Mouse (Mus musculus): Measurements from ENCODE around the gene Adcy2.

The Adcy2 gene

DNA sequence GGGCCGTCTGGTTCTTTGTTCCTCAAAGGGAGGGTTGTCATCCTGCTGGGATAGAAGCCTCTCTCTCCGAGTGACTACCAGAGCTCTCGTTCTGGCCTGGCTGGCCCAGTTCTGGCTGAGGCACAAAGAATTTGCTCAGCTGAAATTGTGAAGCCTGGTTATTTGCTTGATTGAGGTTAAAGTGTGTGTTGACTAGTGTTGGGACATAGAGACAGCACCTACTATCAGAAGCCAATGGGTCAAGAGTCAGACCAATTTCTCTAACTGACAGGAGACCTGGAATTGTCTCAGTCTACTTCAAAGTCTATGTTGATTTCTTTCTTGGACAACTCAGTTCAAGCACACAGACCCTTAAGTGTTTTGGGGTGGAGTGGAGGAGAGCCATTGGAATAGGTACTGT is 372.3 kb downstream of the Adcy2 start:
- no peak for DNase-seq (ENCODE audit: low spot score)

DNA sequence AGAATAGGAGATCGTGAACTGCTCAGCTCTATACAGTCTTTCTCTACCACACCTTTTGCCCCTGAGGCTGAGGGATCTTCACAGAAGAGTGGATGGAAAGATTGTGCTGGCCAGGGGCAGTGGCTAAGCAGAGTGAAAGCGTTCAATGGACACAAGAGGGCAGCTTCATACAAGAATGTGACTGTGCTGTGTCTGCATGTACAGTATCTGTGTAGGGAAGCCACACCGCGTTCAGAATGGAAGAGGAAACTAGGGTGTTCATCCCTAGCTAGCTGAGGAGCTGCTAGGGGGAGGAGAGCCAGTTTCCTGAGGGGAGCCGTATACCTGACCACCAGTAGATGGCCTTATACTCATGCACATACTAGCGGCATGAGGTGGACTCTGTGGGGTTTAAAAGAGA is 376.5 kb downstream of the Adcy2 start:
- DNase-seq (ENCODE audit: low spot score), result no peak

DNA sequence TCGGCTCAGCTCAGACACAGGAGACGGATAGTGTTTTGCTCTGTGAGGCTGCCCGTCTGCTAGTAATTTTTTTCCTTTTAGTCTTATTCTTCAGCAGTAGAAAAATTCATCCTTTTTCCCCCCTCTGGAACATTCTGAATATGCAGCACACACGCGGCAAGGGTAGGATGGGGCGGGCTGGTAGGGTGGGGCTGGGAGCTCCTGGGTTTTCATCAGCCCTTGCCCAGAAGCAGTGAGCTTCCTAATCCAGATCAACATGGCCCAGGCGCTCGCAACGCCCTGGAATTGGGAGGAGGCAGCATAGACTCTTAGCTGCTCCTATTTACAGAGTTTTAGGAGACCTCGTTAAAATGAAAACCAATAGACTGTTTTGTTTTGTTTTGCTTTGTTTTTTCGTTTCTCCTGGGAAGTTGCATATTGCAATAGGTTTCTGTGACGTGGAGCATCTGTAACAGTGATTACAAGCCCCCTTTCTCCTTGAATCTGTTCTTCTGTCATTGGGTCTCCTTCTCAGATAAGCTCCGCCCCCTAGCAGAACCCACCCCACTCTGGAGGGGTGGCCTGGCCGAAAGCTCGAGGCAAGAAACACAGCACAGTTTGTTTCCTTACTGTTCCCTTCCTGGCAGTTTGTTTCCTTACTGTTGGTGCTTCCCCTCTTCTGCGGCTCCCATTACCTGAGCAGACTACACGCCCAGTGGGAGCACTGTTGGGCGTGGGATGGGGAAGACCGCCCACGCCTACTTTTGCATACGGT is 391.5 kb downstream of the Adcy2 start:
- DNase-seq (ENCODE audit: low spot score), result no peak

DNA sequence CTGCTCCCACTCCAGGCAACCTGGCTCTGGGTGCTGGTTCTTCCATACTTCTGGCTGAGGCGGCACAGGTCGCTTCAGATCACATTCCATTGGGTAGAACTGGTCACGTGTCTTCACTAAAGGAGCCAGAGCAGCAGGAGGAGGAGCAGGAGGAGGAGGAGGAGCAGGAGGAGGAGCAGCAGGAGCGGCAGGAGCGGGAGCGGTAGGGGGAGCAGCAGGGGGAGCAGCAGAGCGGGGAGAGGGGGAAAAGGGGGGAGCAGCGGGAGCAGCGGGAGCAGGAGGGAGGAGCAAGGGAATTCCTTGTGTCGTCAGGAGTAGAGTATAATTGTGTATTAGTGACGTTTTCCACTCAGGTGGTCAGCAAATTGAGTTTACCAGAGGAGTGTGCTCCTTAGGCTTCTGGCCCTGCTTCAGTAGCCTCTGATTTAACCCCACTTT is 393.6 kb downstream of the Adcy2 start:
- no peak for DNase-seq (ENCODE audit: low spot score)

DNA sequence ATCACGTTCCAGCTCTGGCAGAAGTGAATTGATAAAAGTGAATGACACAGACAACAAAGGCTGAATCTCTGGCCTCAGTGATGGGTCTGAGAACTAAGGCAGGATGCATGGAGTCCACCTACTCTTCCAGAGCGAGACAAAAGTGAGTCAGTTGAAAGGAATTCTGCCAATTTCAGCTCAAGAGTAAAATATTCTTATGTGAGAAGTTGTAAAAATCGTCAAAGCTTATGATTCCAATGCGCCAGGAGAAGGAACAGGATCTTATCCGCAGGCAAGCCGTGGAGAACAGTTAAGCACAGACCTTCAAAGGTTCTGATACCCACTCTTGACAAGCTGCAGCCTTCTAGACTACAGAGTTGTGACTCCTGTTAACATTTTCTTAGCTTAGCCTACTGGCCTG is 396.3 kb downstream of the Adcy2 start:
- no peak for DNase-seq (ENCODE audit: low spot score)

DNA sequence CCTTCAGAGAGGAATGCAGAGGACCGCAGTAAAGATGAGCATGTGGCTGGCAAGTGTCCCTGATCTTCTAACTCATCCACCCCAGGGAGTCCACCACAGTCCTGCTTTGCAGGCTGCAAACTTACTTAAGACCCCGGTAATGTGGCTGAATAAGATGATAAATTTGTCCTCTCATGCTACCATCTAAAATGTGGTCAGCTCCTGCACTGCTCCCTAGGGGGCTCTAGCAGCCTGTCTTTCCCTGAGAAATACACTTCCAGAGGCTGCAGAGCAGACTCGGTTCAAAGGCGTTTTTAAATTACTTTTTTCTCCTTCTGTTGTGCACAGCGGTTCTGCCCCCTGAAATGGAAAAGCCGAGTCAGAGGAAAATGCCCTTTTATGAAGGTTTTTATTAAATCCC is 398.2 kb downstream of the Adcy2 start:
- no peak for DNase-seq (ENCODE audit: low spot score)

DNA sequence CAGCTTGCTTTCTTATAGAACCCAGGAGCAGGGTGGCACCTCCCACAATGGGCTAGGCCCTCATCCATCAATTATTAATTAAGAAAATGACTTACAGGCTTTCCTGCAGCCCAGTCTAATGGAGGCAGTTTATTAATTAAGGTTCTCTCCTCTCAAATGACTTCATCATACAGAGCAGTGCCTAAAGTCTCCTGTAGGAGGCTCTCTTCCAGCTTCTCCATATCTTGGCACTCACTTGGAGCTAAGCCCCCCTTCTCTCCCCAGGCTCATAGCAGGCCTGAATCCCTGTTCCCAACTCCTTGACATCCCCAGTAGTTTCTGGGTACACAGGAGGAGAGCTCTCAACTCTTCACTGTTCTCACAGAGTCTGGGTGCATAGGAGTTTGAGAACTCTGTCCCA is 400.4 kb downstream of the Adcy2 start:
- no peak for DNase-seq (ENCODE audit: low spot score)

DNA sequence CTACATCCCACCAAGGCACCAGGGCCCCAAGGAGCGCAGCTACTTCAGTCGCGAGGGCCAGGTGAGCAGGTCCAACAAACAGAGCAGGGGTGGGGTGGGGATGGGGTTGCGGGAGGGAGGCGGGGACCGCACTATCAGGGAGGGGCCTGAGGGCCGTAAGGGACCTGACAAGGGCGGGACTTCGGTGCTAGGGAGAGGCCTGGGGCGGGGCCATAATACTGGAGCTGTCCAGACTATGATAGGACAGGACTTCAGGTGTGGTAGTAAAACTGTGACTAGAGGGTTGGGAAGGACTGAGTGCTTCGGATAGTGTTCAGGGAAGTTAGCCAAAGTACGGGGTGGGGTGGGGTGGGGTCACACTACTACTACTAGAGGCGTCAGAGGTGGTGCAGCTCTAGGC is 401.7 kb downstream of the Adcy2 start:
- DNase-seq (ENCODE audit: low spot score), result no peak

DNA sequence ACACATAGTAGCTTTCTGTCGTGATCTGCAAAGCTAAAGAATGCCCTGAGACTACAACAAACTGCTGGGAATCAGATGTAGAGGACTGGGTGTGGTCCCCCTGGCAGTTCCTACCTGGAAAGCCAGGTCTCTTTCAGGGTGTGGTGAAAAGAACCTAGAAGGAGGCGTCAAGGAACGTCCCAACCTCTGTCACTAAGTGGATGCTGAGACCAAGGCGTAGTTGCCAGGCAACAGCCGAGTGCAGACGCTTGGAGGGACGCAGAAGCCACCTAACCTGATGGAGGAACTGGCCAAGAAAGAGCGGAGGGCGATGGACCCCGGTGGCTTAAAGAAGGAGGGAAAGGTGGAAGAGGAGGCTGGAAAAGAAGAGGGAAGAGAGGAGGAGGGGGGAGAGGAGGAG is 402.1 kb downstream of the Adcy2 start, which contains the start of gene 1700001L19Rik:
1700001L19Rik (plus strand) TSS at position 223 of the 400 bp plus-strand sequence.
- no peak for DNase-seq (ENCODE audit: low spot score)

DNA sequence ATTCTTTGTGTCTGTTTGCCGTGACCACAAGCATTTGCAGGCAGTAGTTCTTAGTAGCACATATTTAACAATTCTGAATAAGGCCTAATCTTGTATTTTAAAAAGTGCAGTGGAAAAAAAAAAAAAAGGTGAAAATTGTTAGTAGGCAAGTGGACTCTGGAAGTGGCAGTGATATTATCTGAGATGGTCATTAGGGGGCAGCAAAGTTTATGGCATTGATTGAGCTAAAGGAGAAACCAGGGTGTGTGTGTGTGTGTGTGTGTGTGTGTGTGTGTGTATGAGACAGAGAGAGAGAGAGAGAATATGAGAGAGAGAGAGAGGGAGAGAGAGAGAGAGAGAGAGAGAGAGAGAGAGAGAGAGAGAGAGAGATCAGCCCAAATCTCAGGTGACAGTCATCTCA is 405.5 kb downstream of the Adcy2 start:
- no peak for DNase-seq (ENCODE audit: low spot score)

DNA sequence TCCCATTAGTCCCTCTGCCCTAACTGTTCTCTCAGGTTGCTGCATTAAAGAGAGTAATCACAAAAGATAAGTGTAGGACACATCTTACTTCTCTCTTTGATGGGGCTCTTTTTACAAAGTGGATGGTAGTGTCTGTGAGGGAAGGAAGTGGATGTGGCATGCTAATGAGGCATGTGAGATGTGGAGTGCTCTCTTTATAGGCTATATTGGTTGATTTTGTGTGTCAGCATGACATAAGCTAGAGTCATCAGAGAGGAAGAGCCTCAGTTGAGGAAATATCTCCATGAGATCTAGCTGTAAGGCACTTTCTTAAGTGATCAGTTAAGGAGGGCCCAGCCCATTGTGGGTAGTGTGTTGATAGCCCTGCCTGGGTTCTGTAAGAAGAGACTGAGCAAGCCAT is 411.0 kb downstream of the Adcy2 start:
- no peak for DNase-seq (ENCODE audit: low spot score)

DNA sequence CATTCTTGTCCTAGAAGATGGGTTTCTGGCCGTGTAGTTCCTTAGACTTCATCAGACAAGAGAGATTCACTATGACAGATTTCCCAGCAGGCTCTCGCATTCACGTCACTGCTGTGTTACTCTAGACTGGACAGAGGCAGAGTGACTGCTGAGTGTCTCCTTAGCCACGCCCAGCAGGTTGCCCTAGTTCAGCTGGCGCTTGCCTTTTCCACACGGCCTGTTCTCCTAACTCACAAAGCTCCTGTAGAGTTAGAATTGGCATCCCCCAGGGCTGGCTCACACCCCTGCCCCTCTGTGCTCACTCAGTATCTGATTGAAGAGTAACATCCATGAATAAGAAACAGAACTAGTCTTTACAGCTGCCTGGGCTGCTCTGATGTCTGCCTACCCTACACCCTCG is 413.9 kb downstream of the Adcy2 start:
- DNase-seq (ENCODE audit: low spot score), result no peak

DNA sequence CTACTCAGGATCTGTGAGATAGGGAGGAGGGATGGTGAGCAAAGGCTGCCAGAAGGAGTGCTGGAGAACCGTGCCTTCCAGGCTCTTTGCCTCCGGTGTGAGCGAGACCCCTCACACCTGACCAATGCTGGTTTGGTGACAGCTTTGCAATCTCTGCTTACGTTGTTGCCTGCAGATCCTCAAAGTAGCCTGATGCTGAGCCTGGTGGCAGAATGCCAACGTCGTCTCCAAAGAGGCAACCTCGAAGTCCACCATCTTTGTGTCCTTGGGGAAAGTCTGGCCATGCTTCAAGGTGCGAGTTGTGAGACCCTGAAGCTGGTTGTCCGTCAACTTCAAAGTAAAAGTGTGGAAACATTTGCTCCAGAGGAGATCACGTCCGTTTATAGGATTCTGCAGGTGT is 415.4 kb downstream of the Adcy2 start:
- no peak for DNase-seq (ENCODE audit: low spot score)

DNA sequence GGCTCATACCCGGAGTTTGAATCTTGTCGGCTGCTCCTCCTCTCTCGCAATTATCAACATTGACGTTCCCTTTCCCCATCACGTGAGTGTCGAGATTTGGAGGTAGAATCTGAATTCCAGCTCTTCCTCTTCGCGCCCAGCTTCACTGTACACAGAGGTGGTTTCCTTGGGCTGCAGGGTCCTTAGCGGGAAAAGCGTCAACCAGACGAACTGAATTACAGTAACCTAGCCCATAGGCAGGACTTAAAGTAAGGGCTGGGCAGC is 416.9 kb downstream of the Adcy2 start:
- DNase-seq (ENCODE audit: low spot score), result no peak

DNA sequence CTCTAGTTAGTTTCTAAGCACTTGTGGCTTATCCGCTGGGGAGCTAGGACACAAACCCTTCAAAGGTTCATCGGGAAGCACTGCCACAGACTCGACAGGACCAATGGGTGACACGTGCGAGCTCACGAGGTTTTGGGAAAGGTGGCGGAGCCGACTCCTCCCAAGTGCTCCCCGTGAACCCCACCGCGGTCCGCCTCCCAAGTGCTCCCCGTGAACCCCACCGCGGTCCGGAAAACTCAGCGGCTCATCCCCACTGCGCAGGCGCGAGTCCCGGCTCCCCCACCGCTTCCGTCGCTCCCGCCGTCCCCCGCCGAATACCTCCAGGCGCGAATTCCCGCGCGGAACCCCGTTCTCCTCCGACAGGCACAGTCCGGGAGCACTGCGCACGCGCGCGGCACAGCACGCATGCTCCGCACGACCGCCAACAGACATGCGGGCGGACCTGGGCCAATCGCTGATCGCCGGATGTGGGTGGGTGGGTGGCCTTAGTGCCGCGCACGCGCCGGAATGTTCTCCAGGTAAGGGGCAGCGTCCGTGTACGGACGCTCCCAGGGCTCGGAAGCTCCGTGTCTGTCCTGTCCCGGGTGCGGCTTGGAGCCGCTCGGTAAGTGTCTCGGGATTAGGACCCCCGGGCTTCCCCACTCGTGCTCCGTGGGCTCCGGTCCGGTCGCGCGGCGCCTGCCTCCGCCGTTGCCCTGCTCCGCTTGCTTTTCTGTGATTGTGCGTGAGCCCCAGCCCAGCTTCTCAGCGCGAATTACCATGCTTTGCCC is 417.4 kb downstream of the Adcy2 start, which contains the start of the genes Mtrr and Fastkd3:
Mtrr (minus strand) TSS at position 403 of the 770 bp plus-strand sequence.
Fastkd3 (plus strand) TSS at position 488 of the 770 bp plus-strand sequence.
- DNase-seq (ENCODE audit: low spot score), result peak; percentile 87

DNA sequence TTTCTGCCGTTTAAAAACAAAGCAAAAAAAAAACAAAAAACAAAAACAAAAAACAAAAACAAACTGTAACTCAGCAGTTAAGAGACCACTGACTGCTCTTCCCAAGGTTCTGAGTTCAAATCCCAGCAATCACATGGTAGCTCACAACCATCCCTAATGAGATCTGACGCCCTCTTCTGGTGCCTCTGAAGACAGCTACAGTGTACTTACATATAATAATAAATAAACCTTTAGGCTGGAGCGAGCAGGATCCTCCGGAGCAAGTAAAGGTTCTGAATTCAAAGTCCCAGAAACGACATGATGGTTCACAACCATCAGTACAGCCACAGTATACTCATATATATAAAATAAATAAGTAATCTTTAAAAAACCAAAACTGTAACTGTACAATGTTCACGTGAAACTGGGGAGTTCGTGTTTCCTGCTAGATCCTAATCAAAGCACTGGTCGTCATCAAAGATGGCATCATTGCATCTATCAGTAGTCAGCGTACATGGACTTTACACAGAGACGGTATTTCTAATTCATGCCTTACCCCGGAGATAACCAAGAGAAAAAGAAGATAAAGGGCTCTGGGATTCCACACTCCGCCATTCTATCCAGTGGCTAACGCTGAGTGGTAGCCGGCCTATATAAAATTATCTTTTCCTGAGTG is 418.1 kb downstream of the Adcy2 start:
- no peak for DNase-seq (ENCODE audit: low spot score)

DNA sequence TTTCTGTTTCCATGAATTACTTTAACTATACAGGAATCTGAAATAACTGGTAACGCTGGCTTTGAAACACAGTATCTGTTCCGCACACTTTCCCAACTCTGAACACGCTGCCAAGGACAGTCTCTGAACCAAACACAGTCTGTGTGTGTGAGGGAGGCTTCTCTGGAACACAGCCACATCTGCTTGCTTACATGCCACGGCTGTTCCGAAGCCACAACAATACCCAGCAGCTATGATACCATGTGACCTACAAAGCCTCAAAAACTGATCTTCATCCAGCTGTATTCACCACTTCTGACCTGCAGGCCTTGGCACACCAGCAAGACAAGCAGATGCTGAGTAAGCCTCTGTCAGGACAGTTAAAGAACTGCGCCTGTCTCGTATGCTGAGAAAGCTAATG is 421.4 kb downstream of the Adcy2 start:
- DNase-seq (ENCODE audit: low spot score), result peak; percentile 80

DNA sequence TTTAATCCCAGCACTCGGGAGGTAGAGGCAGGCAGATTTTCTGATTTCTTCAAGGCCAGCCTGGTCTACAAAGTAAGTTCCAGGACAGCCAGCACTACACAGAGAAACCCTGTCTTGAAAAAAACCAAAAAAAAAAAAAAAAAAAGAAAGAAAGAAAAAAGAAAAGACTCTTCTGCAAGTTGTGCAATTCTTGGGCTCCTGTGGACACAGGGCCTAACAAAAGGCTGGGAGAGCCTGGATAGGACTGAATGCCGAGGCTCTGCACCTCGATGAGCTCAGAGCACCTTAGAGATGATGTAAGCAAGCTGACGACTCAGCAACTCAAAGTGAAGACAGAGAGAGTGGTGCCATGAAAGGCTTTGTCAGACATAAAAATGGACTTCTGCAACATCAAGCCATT is 424.9 kb downstream of the Adcy2 start:
- DNase-seq (ENCODE audit: low spot score), result no peak

DNA sequence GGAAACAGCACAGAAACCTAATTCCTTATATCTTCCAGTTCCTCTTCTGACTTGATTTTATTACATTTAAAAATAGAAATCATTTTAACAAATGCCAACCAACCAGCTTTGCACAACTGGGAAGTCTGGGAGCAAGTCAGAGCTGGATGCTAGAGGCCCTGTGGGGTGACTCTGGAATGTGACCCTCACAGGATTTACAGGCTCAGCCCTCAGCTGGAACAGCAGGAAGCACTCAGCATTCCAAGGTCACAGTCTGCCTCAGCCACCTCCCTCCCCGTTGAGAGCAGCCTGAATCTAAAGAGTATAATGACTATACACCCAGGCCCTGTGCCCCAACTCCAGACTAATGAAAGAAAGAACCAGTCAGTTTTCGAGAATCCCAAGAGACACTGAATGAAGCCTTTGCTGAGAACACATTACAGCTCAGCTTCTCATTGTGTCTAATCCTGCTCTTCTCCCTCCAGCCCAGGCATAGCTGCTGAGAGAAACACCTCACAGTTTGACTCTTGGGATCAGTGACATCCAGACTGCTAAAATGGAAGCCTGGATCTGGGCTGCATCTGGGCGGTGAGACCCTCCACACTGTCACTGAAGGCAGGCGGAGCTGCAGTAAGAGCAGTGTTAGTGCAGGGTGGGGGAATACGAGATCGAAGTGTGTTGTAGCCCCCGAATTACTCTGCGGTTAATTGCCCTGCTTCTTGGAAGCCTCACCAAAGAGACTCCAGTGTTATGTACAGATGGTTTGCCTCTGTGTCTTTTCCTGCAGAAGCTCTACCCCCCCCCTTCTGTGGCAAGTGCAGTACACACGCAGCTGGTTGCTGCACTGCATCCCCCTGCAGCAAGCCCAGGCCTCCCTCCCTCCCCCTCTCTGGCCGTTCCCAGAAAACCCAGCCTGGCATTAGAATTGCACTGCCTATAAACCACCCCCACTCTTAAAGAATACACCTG is 426.1 kb downstream of the Adcy2 start:
- no peak for DNase-seq (ENCODE audit: low spot score)

DNA sequence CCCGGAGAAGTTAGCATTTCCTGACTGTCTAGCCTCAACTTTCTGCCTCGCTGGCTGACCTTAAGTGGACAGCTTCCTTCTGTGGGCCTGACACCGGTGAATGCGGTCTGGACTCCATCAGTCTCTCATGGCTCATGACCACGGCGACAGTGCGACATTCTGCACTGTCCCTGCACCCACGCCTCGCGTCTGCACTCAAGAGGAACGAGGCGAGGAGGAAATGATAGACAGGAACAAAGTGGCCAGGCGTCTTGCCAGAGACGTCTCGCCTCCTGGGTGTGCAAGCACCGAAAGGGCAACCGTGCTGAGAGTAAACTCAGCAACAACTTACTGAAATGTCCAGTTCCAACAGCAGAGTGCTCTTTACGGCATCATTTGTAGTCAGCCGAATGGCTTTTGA is 427.1 kb downstream of the Adcy2 start:
- no peak for DNase-seq (ENCODE audit: low spot score)
